Mouse (Mus musculus) CD8-positive naive resting alpha-beta T cell, adult 2 months (primary cell): ENCODE data around the gene Hsh2d.

Experiments used
- DNase-seq, 2 experiments: peaks; one replicate each; pipeline ENCODE4 v3.0.0; 2022; ENCODE audit warnings: low read depth in 2 of 2, low spot score in 2 of 2

Gene Hsh2d

DNA sequence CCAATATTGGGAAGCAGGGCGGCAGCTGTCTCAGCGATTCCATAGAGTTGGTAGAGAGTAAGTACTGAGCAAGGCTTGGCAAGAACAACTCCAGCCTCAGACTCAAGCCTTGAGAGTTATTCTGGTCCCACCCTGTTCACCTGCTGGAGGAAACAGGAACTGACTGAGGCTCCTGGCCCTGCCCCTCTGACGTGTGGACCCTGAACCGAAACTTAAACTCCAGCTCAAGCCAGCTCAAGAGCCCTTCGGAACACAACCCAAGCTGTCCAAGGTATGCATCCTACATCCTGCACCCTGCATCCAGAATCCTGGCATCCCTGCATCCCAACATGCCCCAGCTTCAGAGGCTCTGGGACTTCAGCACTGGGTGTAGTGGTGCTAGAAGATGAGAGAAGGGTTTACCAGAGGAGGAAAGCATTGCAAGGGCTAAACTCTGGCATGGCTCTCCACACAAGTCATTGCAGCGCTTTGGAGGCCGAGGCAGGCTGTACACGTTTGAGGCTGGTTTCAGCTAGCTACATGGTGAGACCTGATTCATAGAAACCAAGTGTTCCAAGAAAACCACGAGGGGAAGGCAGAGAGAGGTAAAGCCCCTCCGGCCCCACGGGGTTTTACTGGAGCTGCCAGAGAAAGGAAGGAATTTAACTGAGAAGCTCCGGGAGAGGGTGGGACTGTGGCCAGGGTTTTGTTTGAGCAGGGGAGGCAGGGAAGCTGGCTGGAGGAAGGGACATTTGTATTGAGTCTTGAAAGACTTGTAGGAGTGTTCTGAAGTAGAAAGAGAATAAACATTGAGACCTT lies at the start of gene Hsh2d:
Gene Hsh2d (plus strand): TSS at position 222 of the 798 bp plus-strand sequence.
- DNase-seq, result peak; percentile 69 to 84

DNA sequence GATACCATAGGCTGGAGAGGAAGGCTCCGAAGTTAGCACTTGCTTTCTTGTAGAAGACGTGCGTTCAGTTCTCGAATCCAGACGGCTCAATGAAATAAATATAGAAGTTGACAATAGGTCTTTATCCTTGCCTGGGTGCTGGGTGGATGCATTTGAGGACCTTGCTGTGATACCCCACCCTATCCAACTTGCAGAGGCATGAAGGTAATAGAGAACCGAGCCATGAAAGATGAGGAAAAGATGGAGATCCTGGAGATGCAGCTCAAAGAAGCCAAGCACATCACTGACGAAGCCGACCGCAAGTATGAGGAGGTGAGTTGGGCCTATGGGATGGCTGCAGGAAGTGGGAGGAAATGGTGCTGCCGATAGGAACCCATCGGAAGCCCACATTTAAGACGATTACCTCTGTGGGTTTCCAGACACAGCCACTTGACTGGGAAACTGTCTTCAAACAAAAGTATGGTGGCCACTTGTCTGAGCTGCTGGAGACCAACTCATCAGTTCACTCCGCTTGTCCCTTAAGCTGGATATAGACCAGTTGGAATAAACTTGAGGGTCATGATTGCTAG lies 46.1 kb upstream of the Hsh2d start:
- no peak for DNase-seq

DNA sequence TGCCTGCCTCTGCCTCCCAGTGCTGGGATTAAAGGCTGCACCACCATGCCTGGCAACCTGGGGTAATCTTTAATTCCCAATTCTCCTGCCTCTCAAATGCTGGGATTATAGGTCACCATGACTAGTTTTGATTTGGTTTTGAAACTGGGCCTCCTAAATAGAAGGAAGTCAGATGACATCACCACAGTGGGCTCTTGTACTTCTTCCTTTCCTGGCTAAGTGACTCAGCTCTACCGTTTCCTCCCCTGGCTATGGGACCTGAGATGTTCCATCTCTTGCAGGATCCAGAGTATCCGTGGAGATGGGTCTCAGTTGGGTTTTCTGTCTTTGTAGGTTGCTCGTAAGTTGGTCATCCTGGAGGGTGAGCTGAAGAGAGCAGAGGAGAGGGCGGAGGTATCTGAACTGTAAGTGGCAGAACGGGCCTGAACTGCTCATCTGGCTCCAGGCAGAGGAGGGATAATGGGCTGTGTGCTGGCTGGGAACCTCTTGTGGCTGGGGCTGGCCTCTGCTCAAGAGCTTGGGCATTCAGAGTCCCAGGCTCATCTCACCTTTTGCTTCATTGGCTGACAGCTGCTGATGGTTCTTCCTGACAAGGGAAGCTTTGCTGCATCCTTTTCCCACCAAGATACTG lies 45.0 kb upstream of the Hsh2d start:
- DNase-seq, result no peak

DNA sequence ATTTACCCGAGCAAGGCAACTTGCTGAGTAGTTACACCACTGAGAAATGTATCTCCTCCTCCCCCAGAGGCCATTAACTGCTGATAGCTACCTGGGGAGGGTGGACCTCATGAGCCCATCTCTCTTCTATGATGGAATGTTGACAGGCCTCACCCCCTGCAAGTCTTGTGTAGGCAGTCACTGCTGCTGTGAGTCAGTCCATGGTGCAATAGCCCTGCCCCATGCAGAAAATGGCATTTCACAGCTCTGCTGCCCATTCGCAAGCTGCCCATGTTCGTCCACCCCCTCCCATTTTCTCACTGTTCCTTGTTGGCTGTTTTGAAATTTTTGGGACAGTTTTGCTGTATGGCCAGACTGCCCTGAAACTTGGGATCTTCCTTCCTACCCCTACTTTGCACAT lies 43.9 kb upstream of the Hsh2d start:
- no peak for DNase-seq

DNA sequence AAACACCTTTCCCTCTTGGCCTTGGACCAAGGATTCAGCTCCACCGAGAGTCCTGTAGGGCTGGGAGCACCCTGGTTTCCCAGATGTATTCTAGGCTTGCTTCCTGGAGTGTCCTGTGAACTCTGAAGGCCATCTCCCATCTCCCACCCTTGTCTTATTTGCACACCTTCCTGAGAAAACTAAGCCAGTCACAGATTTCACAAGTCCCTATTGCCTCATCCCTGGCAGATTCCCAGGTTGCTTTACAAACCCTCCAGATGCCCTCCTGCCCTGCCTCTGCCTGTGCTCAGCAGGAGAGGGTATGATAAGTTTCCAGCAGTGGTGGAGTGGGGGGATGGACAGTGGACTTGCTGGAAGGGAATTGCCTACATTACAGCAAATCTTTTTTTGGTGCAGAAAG lies 43.4 kb upstream of the Hsh2d start:
- no peak for DNase-seq

- DNase-seq, result no peak
These were observed 42.9 kb upstream of the Hsh2d start for GRCm38 (mm10) chr8:72146556-72146955.

DNA sequence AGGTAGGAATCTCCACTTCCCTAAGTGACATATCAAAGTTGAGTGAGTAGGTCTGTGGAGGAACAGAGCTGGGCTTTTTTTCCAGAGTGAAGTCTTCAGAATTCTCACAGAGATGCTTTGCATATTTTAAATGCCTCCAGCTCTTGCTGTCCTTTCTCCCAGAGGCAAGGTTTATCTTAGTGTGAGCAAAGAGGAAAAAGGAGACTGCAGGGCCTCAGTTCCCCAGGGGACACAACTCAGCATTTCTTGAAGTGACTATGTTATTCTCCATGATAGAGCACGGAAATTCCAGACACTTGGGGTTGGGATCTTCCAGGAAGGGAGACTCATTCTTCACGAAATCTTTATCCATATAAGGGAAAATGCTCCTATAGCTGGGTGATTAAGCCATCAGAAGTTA lies 42.2 kb upstream of the Hsh2d start:
- DNase-seq, result no peak

DNA sequence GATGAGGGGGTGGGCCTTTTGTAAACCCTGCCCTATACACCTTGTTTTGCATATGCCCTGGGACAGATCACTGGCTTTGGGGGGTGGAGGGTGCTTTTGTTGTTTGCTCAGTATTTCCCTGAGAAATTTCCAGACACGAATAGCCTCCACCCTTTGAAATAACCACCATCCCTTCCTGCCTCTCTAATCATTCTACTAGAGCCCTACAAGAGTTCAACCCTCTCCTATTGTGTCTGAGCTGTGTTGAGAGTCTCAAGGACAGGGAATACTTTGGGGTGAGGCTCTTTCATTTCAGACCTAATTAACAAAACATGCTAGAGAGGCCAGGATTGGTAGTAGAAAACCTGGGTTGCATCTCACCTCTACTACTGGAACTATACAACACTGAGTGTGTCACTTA lies 40.4 kb upstream of the Hsh2d start:
- no peak for DNase-seq

DNA sequence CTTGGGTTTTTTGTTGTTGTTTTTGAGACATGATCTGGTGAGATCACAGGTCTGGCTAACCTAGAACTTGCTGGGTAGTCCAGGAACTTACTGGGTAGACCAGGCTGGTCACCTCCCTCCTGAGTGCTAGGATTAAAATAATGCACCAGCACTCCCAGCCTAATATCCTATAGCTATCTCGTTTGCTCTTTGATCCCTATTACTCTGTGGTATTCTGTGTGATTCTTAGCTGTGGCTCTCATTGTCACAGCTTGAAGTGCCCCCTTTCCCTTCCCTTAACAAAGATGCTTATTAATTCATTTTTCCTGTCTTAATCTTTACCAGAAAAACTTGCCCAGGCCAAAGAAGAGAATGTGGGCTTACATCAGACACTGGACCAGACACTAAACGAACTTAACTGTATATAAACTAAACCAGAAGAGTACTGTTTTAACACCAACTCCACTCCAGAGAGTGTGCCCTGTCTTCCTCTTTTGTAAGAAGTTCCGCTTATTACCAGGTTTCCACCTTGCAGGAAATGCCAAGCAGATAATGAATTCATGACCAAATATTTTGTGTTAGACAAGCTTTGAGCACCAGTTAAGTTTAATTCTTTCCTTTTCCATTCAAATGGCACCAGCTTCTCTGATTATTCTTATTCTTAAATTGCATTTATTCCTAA lies 37.9 kb upstream of the Hsh2d start:
- DNase-seq, result no peak

DNA sequence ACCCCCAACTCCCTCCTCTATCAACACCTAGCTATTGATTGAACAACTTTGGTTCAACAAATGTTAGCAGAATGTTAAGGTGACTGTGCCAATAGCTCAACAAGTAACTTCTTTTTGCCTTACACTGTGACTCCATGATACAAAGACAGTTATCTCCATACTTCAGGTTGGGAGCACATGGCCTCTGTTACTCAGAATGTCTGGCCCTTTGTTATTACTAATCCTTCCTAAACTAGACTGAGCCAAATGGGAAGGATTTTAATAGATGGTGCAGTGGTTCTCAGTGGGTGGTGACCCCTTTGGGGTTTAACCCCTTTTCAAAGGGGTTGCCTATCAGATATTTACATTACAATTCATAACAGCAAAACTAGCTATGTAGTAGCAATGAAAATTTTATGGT lies 36.1 kb upstream of the Hsh2d start:
- DNase-seq, result no peak

GRCm38 (mm10) chr8:72158096-72158495 lies 31.3 kb upstream of the Hsh2d start:
- DNase-seq, result no peak

GRCm38 (mm10) chr8:72158726-72159125 lies 30.7 kb upstream of the Hsh2d start:
- no peak for DNase-seq

GRCm38 (mm10) chr8:72160007-72160406 lies 29.4 kb upstream of the Hsh2d start:
- peak; percentile 19 to 29 for DNase-seq

DNA sequence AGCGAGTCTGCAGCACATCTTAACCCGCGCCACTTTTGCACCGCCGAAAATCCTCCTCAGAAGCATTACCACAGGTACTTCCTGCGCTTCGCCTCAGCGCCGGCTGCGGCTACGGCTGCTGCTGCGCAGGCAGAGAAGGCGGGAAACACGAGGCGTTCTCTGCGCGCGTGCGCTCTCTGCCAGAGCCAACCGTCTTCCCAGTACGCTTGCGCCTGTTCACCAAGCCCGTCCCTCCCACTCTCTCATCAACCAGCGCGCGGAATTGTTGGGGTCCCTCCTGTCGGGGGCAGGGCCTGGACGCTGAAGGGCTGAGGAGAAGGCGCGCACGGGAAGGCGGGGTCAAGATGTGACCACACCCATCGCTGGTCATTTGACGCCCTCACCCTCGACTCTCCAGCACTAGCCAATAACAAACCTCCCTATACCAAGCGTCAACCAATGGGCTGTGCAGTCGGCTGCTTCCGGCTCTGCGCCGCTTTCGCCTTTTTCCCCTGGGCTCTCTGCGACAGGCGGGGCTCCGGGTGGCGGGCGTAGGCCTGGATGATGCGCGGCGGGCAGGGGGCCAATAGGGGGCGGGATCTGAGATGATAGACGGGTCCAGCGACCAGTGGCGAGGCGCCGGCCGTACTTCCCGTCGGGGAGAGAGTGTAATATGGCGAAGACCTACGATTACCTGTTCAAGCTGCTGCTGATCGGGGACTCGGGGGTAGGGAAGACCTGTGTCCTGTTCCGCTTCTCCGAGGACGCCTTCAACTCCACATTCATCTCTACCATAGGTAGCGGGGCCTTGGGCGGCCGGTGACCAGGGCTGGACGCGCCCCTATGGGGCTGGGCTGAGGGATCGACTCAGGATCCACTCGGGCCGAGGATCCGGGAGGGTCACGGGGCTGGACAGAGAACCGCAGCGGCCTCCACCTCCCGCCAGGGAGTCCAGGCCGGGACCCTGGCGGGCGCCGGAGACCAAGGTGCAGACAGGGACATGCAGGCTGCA lies 28.4 kb upstream of the Hsh2d start, which contains the start of gene Rab8a:
Gene Rab8a (plus strand): TSS at position 494 of the 991 bp plus-strand sequence.
- DNase-seq, result peak; percentile 99 to 100

DNA sequence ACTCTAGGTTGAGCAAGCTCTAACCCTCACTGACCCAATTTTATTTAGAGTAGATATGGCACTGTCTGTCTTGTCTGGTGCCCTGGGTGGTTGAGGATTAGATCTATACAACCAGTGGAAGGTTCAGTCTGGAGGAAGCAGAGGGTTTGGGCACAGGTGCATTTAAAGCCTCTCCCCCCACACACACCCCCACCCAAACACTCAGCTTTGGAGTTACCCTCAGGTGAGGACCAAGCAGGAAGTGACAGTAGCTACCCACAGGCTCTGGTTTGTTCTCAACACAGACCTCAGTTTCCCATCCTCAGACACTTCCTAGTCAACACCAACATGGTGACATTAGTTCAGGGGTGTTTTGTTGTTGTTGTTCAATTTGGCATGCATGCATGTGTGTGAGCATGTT lies 26.6 kb upstream of the Hsh2d start:
- peak; percentile 20 to 27 for DNase-seq

DNA sequence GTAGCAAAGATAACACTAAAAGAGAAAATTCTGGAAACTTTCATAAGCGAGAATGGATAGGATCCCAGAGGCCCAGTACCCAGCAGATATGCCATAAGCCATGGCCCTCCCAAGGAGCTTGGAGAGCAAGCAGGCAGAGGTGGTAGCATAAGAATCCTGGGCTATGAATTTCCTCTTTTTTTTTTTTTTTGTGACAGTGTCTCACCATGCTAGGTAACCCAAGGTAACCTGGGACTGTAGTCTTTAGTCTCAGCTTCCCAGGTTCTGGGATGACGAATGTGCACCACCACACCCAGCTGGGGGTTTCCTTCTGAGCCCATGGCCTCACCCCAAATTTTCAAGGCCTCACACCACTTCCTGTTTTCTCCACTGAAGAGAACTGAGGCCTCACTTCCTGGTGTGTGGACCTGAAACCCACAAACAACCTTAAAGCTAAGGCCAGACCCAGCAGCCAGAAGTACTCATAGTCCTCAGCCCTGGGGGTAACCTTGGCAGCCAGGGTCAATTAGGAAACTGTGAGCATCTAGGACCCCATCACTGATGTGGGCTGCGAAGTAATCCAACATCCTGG lies 20.3 kb upstream of the Hsh2d start:
- peak; percentile 80 to 81 for DNase-seq

- DNase-seq, result peak; percentile 52 to 58
These were observed 19.7 kb upstream of the Hsh2d start for GRCm38 (mm10) chr8:72169681-72170249.

GRCm38 (mm10) chr8:72177346-72177925 lies 12.0 kb upstream of the Hsh2d start:
- DNase-seq, result peak; percentile 67 to 79

- no peak for DNase-seq
These were observed 5.8 kb upstream of the Hsh2d start for GRCm38 (mm10) chr8:72183554-72184202.
